17 mouse cellular contexts compared by ENCODE assay signal in genomic region chr12:99352583-99352982, GRCm38 (mm10).
DNase-seq lines count a peak whose midpoint lies in the region; ATAC-seq lines count a peak whose summit lies in the region.
"Had no signal": no experiment of that assay in that cellular context is flagged by ENCODE, and none has a peak within 500 bp of the region (broad histone marks: within the 10 kb centered on the region; RNA-seq: fewer than 3 reads in every experiment).

No protein-coding gene starts in this region.

- 0 out of 2 replicates have a peak overlapping the region, but pooled peaks have one; percentile 6 for H3K9ac ChIP-seq in embryonic facial prominence, embryonic 13.5 days
- no peak overlapping the region for H3K9ac ChIP-seq in lung, embryonic 16.5 days (ENCODE audit: low read length)
- no peak overlapping the region for H3K9ac ChIP-seq in intestine, embryonic 16.5 days (ENCODE audit: low read depth, low read length)
- no peak overlapping the region for H3K9ac ChIP-seq in stomach, embryonic 15.5 days
- H3K9ac ChIP-seq: midbrain, embryonic 15.5 days; neural tube, embryonic 12.5 days had no signal

- no peaks in the 10 kb centered on the region for H3K9me3 ChIP-seq in embryonic facial prominence, embryonic 13.5 days
- H3K9me3 ChIP-seq in embryonic facial prominence, embryonic 10.5 days, result no peaks in the 10 kb centered on the region
- no peaks in the 10 kb centered on the region for H3K9me3 ChIP-seq in lung, embryonic 16.5 days (ENCODE audit: control insufficient read depth, low read length)
- no peaks in the 10 kb centered on the region for H3K9me3 ChIP-seq in intestine, embryonic 16.5 days (ENCODE audit: control insufficient read depth, low read length)
- H3K9me3 ChIP-seq in stomach, embryonic 15.5 days, result no peaks in the 10 kb centered on the region
- H3K9me3 ChIP-seq: midbrain, embryonic 15.5 days; neural tube, embryonic 12.5 days had no signal

- H3K27me3 ChIP-seq in embryonic facial prominence, embryonic 13.5 days, result no peaks in the 10 kb centered on the region
- no peaks in the 10 kb centered on the region for H3K27me3 ChIP-seq in embryonic facial prominence, embryonic 10.5 days (replicated peaks; ENCODE audit: low read depth, poor library complexity, severe bottlenecking)
- no peaks in the 10 kb centered on the region for H3K27me3 ChIP-seq in lung, embryonic 16.5 days (ENCODE audit: control insufficient read depth, insufficient read depth, low read depth, low read length)
- no peaks in the 10 kb centered on the region for H3K27me3 ChIP-seq in intestine, embryonic 16.5 days (replicated peaks; ENCODE audit: control insufficient read depth, insufficient read depth, low read length)
- no peaks in the 10 kb centered on the region for H3K27me3 ChIP-seq in stomach, embryonic 15.5 days (replicated peaks)
- H3K27me3 ChIP-seq: midbrain, embryonic 15.5 days; neural tube, embryonic 12.5 days had no signal

- no peak for DNase-seq in embryonic facial prominence, embryonic 10.5 days (ENCODE audit: low spot score)
- DNase-seq in lung, postnatal 4 days, result no peak
- DNase-seq in left cerebral cortex, adult 11 months (ENCODE audit: low spot score), result no peak
- no peak for DNase-seq in layer of hippocampus, adult 18-20 months (ENCODE audit: low spot score in 2 of 2)
- DNase-seq: cerebellum, adult 8-10 months; kidney, adult 11 months; kidney, postnatal 4 days; lung, adult 2 months; thymus, adult 2 months had no signal

- H3K4me3 ChIP-seq in embryonic facial prominence, embryonic 13.5 days, result no peak overlapping the region
- no peak overlapping the region for H3K4me3 ChIP-seq in embryonic facial prominence, embryonic 10.5 days
- no peak overlapping the region for H3K4me3 ChIP-seq in lung, embryonic 16.5 days (ENCODE audit: low read length)
- H3K4me3 ChIP-seq in intestine, embryonic 16.5 days (ENCODE audit: low read length), result peak overlapping the region; percentile 9; the same call in 1 of the 2 replicates
- no peak overlapping the region for H3K4me3 ChIP-seq in stomach, embryonic 15.5 days (replicated peaks)
- H3K4me3 ChIP-seq: left cerebral cortex, adult 2 months; midbrain, embryonic 15.5 days; neural tube, embryonic 12.5 days had no signal

- no peak overlapping the region for H3K27ac ChIP-seq in embryonic facial prominence, embryonic 13.5 days
- no peak overlapping the region for H3K27ac ChIP-seq in embryonic facial prominence, embryonic 10.5 days (replicated peaks)
- peak overlapping the region; percentile 49 for H3K27ac ChIP-seq in lung, embryonic 16.5 days (ENCODE audit: low read length)
- peak overlapping the region; percentile 77 for H3K27ac ChIP-seq in intestine, embryonic 16.5 days (ENCODE audit: low read length)
- H3K27ac ChIP-seq in stomach, embryonic 15.5 days, result peak overlapping the region; percentile 61; the same call in 1 of the 2 replicates
- H3K27ac ChIP-seq: left cerebral cortex, adult 2 months; midbrain, embryonic 15.5 days; neural tube, embryonic 12.5 days had no signal

- ATAC-seq in embryonic facial prominence, embryonic 13.5 days (ENCODE audit: insufficient number of reproducible peaks, insufficient read depth, low FRiP score, low TSS enrichment, low read depth), result no peak
- peak; percentile 26 for ATAC-seq in lung, embryonic 16.5 days (ENCODE audit: low read depth)
- no peak for ATAC-seq in intestine, embryonic 16.5 days
- ATAC-seq in stomach, embryonic 15.5 days (ENCODE audit: insufficient read depth, low FRiP score, low read depth), result no peak
- ATAC-seq: forebrain, embryonic 14.5 days; midbrain, embryonic 15.5 days had no signal

- no peak overlapping the region for H3K4me2 ChIP-seq in embryonic facial prominence, embryonic 13.5 days
- H3K4me2 ChIP-seq in lung, embryonic 16.5 days (ENCODE audit: low read depth, low read length), result no peak overlapping the region
- peak overlapping the region; percentile 34 for H3K4me2 ChIP-seq in intestine, embryonic 16.5 days (ENCODE audit: low read depth, low read length)
- no peak overlapping the region for H3K4me2 ChIP-seq in stomach, embryonic 15.5 days
- H3K4me2 ChIP-seq: midbrain, embryonic 15.5 days; neural tube, embryonic 12.5 days had no signal

- H3K36me3 ChIP-seq in embryonic facial prominence, embryonic 13.5 days, result no peaks in the 10 kb centered on the region
- no peaks in the 10 kb centered on the region for H3K36me3 ChIP-seq in embryonic facial prominence, embryonic 10.5 days (replicated peaks)
- H3K36me3 ChIP-seq in lung, embryonic 16.5 days (ENCODE audit: control insufficient read depth, insufficient read depth, low read length), result no peaks in the 10 kb centered on the region
- no peaks in the 10 kb centered on the region for H3K36me3 ChIP-seq in intestine, embryonic 16.5 days (ENCODE audit: control insufficient read depth, insufficient read depth, low read length)
- no peaks in the 10 kb centered on the region for H3K36me3 ChIP-seq in stomach, embryonic 15.5 days
- H3K36me3 ChIP-seq: midbrain, embryonic 15.5 days; neural tube, embryonic 12.5 days had no signal

- peaks cover 43% of the 10 kb centered on the region for H3K4me1 ChIP-seq in embryonic facial prominence, embryonic 13.5 days
- H3K4me1 ChIP-seq in embryonic facial prominence, embryonic 10.5 days, result peaks cover 32% of the 10 kb centered on the region
- H3K4me1 ChIP-seq in lung, embryonic 16.5 days (replicated peaks; ENCODE audit: control insufficient read depth, insufficient read depth, low read length), result peaks cover 22% of the 10 kb centered on the region
- H3K4me1 ChIP-seq in intestine, embryonic 16.5 days (ENCODE audit: control insufficient read depth, insufficient read depth, low read length), result peaks cover 48% of the 10 kb centered on the region
- H3K4me1 ChIP-seq in stomach, embryonic 15.5 days, result peaks cover 41% of the 10 kb centered on the region

- 94% methylated on average over 6 of the region's 6 CpGs for WGBS in embryonic facial prominence, embryonic 13.5 days
- 94% methylated on average over 6 of the region's 6 CpGs for WGBS in embryonic facial prominence, embryonic 10.5 days
- WGBS in lung, embryonic 16.5 days, result 71% methylated on average over 6 of the region's 6 CpGs
- WGBS in intestine, embryonic 16.5 days, result 67% methylated on average over 6 of the region's 6 CpGs
- 61% methylated on average over 6 of the region's 6 CpGs for WGBS in stomach, embryonic 15.5 days

Comparison
In these comparisons a context has a peak if more than half of its experiments do, and no peak if none do; other contexts are left out.
1. H3K27ac ChIP-seq: peak in lung, embryonic 16.5 days (single experiment), intestine, embryonic 16.5 days (single experiment) and stomach, embryonic 15.5 days (single experiment); none in embryonic facial prominence, embryonic 13.5 days (single experiment) and embryonic facial prominence, embryonic 10.5 days (single experiment).